Mouse (Mus musculus): ENCODE measurements around the gene Sec16b.

Sec16b gene

GRCm38 (mm10) chr1:157560654-157561386 is 54.3 kb downstream of the Sec16b start:
- DNase-seq = peak; percentile 34 to 41

GRCm38 (mm10) chr1:157567819-157568218 is 61.3 kb downstream of the Sec16b start:
- DNase-seq = no peak

GRCm38 (mm10) chr1:157569263-157570090 is 62.9 kb downstream of the Sec16b start:
- no peak for DNase-seq

- DNase-seq = no peak
Measured at GRCm38 (mm10) chr1:157575316-157575715, 68.8 kb downstream of the Sec16b start.

- no peak for DNase-seq
Measured at GRCm38 (mm10) chr1:157578336-157578735, 71.8 kb downstream of the Sec16b start.

- DNase-seq = no peak
Measured at GRCm38 (mm10) chr1:157586556-157586955, 80.0 kb downstream of the Sec16b start.

GRCm38 (mm10) chr1:157592039-157592438 is 85.5 kb downstream of the Sec16b start:
- no peak for DNase-seq

GRCm38 (mm10) chr1:157594561-157594960 is 88.0 kb downstream of the Sec16b start:
- no peak for DNase-seq

GRCm38 (mm10) chr1:157595165-157595564 is 88.6 kb downstream of the Sec16b start:
- DNase-seq = no peak

GRCm38 (mm10) chr1:157604513-157604912 is 98.0 kb downstream of the Sec16b start:
- no peak for DNase-seq

All from cerebellum, postnatal 36 days (tissue).